Mouse (Mus musculus): ENCODE data around the gene Rnf144a.
"Not testable (repeated sequence)": the region's sequence is repeated elsewhere in the genome, so short reads cannot be mapped to it uniquely, and the experiment has no call there.

The Rnf144a gene

GRCm38 (mm10) chr12:26415104-26415771 lies at the start of gene Rnf144a:
TSS of gene Rnf144a (minus strand) at chr12:26415254.
- in situ Hi-C loops (cut with MboI; ENCODE audit: low sequenced_read_pairs), result no loop called here

GRCm38 (mm10) chr12:26460091-26460490 lies 45.0 kb upstream of the Rnf144a start:
- in situ Hi-C loops (cut with MboI; ENCODE audit: low sequenced_read_pairs), result no loop called here

- in situ Hi-C loops (cut with MboI; ENCODE audit: low sequenced_read_pairs), result no loop called here
Measured at GRCm38 (mm10) chr12:26456028-26456698, 41.1 kb upstream of the Rnf144a start, which contains the start of gene Rsad2. TSS of gene Rsad2 (minus strand) at chr12:26456452.

- in situ Hi-C loops (cut with MboI; ENCODE audit: low sequenced_read_pairs), result no loop called here
Measured at GRCm38 (mm10) chr12:26454682-26455081, 39.6 kb upstream of the Rnf144a start.

GRCm38 (mm10) chr12:26452951-26453350 lies 37.9 kb upstream of the Rnf144a start:
- in situ Hi-C loops (cut with MboI; ENCODE audit: low sequenced_read_pairs), result no loop called here

- in situ Hi-C loops (cut with MboI; ENCODE audit: low sequenced_read_pairs), result no loop called here
Measured at GRCm38 (mm10) chr12:26451150-26451549, 36.1 kb upstream of the Rnf144a start.

GRCm38 (mm10) chr12:26449483-26449882 lies 34.4 kb upstream of the Rnf144a start:
- in situ Hi-C loops (cut with MboI; ENCODE audit: low sequenced_read_pairs), result no loop called here

GRCm38 (mm10) chr12:26446377-26447045 lies 31.5 kb upstream of the Rnf144a start:
- in situ Hi-C loops (cut with MboI; ENCODE audit: low sequenced_read_pairs), result no loop called here

GRCm38 (mm10) chr12:26444511-26444910 lies 29.5 kb upstream of the Rnf144a start:
- in situ Hi-C loops (cut with MboI; ENCODE audit: low sequenced_read_pairs), result no loop called here

GRCm38 (mm10) chr12:26444054-26444453 lies 29.0 kb upstream of the Rnf144a start:
- in situ Hi-C loops (cut with MboI; ENCODE audit: low sequenced_read_pairs), result no loop called here

- in situ Hi-C loops (cut with MboI; ENCODE audit: low sequenced_read_pairs), result no loop called here
Measured at GRCm38 (mm10) chr12:26439366-26439765, 24.3 kb upstream of the Rnf144a start.

- in situ Hi-C loops (cut with MboI; ENCODE audit: low sequenced_read_pairs), result no loop called here
Measured at GRCm38 (mm10) chr12:26437950-26438349, 22.9 kb upstream of the Rnf144a start.

- in situ Hi-C loops (cut with MboI; ENCODE audit: low sequenced_read_pairs), result no loop called here
Measured at GRCm38 (mm10) chr12:26436334-26436733, 21.3 kb upstream of the Rnf144a start.

- in situ Hi-C loops (cut with MboI; ENCODE audit: low sequenced_read_pairs), result not testable (repeated sequence)
Measured at GRCm38 (mm10) chr12:26428771-26429170, 13.7 kb upstream of the Rnf144a start.

GRCm38 (mm10) chr12:26424841-26425240 lies 9.8 kb upstream of the Rnf144a start:
- in situ Hi-C loops (cut with MboI; ENCODE audit: low sequenced_read_pairs), result no loop called here

- in situ Hi-C loops (cut with MboI; ENCODE audit: low sequenced_read_pairs), result no loop called here
Measured at GRCm38 (mm10) chr12:26418322-26418721, 3.3 kb upstream of the Rnf144a start.

GRCm38 (mm10) chr12:26416636-26417295 lies 1.7 kb upstream of the Rnf144a start:
- in situ Hi-C loops (cut with MboI; ENCODE audit: low sequenced_read_pairs), result no loop called here

GRCm38 (mm10) chr12:26414451-26415103 lies 477 bp downstream of the Rnf144a start:
- in situ Hi-C loops (cut with MboI; ENCODE audit: low sequenced_read_pairs), result no loop called here

GRCm38 (mm10) chr12:26413961-26414411 lies 1.1 kb downstream of the Rnf144a start:
- in situ Hi-C loops (cut with MboI; ENCODE audit: low sequenced_read_pairs), result no loop called here

- in situ Hi-C loops (cut with MboI; ENCODE audit: low sequenced_read_pairs), result no loop called here
Measured at GRCm38 (mm10) chr12:26412802-26413201, 2.3 kb downstream of the Rnf144a start.

Data from CH12F3 (cell line).